Mouse (Mus musculus): ENCODE data around the gene Ift27.

Gene Ift27

DNA sequence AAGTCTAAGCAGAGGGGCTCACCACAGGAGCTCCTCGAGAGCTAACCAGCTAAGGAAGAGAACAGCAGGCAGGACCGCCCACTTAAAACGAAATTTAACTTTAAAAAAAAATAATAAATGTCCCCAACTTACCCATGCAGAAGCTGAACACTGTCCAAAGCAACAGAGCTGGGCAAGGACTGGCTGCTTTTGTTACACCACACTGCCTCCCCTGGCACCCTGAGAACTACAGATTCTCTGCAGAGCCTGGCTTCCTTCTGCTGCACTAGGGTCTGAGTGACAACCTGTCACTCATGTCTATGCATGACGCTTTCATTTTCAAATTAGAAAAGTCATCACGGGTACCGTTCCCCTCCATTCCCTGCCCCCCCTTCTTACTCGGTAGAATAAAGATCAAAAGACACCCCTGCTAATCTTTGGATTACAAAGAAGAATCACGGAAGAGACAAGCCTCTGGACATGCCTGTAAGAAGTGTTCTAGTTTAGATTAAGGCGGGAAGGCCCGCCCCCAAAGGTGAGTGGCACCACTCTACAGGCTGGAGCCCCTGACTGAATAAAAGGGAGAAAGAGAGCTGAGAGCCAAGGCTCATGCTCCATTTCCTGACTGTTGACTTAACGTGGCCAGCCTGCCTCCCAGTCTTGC, 1.5 kb downstream of the Ift27 start:
- DNase-seq (ENCODE audit: low spot score), result no peak

DNA sequence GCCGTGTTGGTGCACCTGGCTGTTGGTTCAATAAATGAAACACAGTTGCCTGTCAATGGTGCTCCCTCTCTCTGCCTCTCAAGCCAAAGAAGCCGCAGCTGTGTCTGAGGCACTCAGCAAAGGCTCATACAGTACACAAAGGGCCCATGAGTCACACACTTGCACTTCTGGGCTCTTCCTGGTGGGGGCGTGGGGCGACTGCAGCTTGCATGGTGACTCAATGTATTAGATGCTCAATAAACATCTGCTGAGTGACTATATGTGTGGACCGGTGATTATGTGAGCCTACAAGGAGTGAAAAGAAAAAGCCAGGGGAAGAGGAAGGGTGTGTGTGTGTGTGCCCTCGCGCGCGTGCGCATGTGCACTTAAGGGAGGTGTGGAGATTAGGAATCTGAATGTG, 2.3 kb downstream of the Ift27 start:
- DNase-seq (ENCODE audit: low spot score), result no peak

DNA sequence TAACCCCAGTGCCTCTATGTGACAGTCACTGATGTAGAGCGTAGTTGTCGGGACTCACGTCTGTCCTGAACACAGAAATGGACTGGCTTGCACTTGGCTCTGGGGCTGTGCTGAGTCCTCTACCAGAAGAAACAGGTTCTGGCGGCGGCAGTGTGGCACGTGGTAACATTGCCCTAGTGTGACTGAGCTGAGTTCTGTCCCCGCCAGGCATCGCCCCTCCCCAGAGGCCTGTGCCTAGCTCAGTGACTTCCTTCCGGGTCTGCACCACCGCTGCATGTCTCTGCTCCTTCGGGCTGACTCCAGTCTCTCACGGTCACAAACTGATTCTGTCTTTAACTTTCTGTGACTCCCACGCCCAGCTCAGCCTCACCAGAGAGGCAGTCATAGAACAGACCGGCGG, 3.2 kb downstream of the Ift27 start:
- DNase-seq (ENCODE audit: low spot score), result no peak

DNA sequence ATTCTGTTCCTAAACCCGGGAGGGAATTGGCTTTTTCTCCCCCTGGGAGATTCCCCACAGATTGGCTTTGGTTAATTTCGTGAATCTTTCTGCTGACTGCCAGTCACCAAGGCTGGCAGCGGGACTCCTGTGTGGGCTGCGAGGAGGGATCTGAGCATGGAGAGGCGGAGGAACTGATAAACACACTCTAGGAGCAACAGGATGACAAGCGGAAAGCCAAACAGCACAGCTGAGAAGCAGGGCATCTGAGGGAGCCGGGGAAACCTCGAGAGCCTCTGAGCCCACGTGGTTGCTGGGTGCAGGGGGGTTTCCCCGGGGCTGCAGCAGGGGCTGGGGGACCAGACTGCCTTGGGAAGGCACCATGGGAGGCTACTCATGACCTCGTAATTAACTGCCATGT, 4.3 kb downstream of the Ift27 start:
- no peak for DNase-seq (ENCODE audit: low spot score)

DNA sequence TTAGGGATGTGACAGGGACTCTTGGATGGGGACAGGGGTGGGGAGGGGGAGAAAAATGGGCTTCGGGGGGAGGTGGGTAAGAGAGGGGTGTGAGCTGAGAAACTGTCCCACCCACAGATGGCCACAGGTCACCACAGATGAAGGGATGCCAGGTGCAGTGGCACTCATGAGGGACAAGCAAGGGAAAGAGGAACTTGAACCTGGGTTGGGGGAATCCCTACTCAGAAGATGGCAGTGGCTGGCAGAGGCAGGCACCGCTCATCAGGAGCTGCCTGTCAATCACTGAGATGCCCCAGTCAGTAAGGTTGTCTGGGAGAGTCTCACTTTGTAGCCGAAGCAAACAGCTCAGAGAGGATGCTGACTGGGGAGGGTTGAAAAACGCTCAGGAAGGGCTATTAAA, 8.6 kb downstream of the Ift27 start:
- no peak for DNase-seq (ENCODE audit: low spot score)

DNA sequence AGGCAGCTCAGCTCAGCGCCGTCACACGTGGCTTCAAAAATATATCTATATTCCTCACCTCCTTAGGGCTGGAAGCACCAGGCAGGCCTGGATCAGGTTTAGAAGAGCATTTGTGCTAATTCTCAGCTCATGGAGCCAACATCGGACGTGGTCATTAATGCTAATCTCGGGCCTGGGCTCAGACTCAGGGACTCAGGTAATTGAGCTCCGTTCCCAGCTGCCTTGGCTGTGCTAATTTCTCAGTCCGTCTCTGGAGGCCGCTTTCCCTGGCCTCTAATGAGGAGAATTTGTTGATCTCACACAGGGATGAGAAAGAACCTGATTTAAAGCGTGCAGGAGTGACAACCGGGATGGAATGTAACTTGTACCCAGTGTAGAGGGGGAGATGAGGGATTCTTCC, 9.4 kb downstream of the Ift27 start:
- no peak for DNase-seq (ENCODE audit: low spot score)

DNA sequence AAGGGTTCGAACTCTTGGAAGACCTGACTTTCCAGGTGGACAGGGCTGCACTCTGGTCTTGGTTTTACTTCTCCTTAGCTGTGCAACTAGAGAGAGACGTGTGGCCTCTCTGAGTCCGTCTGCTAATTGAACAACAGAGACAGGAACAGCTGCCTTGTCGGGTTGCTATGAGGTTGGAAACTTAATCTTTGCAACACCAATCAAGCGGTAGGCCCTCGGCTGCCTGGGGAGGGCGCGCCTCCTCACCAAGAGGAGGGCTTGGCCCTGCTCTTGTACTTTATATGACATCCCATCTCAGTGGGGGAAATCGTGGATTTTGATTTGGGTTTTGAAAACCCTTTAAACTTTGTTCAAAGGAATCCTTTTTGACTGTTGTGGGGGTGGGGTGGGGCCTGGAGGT, 12.0 kb downstream of the Ift27 start:
- DNase-seq (ENCODE audit: low spot score), result no peak

DNA sequence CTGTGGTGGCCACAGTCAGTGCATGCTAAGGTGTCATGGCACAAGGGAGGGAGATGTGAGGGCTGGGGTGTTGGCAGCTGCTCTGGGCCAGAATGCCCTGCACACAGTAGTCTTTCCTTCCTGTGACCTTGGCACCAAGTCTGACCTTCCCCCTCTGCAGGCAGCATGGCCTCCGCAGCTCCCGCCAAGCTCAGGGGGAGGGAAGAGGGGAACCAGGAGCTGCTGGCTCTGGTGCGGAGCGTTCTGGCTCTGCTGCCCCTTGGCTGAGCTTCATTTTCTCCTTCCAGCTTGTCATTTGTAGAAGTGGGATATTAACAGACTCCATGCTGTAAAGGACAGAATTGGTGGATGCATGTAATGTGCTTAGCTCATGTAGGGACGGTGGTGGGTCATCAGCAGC, 15.6 kb downstream of the Ift27 start:
- no peak for DNase-seq (ENCODE audit: low spot score)

DNA sequence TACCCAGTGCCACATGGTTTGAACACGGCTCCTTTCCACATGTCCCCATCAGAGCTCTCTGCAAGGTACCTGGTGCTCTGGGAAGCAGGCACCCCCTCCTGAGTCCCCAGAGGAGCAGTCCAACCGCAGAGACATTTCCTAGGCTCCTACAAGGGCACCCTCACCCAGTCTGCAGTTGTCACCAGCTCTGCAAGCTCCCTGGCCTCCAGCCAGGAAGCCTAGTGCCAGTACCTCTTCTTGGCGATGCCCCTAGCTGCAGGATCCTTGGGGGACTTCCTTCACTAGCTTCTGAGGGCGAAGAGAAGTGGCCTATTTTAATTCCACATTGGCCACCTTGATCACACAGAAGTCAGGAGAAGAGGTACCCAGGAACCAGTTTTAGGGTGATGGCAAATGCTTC, 16.1 kb downstream of the Ift27 start:
- DNase-seq (ENCODE audit: low spot score), result no peak

DNA sequence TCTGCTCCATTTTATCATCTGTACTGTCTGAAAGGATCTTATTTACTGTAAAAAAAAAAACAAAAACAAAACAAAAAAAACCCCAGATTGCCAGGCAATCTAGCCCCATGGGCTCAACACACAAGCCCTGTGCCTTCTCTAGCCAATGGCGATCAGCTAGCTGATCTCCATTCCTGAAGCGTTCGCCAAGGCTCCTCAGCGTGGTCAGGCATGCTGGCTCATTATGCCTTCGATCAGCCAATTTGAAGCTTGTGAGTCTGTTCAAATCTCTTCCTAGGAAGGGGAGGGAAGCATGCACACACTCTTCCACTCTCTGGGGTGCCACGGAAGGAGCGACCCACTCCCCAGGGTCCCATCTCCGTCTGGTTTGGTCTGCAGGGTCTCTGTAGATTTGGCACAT, 16.6 kb downstream of the Ift27 start:
- no peak for DNase-seq (ENCODE audit: low spot score)

DNA sequence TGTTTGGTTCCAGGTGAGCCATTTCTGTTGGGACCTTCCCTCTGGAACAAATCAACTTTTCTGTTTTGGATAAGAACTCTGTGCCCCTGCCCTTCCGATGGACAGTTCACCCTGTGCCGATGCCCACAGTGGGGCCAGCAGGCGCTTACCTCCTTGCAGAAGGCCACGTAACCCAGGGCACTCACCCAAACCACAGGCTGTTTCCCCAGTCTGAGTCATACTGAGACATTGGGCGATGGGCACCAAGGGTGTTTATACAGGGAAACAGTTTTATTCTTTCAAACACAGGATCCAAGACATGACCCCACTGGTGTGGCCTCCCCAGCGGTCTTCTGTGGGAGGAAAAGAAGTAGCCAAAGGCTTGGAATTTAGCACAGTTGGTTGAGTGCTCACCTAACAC, 18.5 kb downstream of the Ift27 start:
- DNase-seq (ENCODE audit: low spot score), result no peak

DNA sequence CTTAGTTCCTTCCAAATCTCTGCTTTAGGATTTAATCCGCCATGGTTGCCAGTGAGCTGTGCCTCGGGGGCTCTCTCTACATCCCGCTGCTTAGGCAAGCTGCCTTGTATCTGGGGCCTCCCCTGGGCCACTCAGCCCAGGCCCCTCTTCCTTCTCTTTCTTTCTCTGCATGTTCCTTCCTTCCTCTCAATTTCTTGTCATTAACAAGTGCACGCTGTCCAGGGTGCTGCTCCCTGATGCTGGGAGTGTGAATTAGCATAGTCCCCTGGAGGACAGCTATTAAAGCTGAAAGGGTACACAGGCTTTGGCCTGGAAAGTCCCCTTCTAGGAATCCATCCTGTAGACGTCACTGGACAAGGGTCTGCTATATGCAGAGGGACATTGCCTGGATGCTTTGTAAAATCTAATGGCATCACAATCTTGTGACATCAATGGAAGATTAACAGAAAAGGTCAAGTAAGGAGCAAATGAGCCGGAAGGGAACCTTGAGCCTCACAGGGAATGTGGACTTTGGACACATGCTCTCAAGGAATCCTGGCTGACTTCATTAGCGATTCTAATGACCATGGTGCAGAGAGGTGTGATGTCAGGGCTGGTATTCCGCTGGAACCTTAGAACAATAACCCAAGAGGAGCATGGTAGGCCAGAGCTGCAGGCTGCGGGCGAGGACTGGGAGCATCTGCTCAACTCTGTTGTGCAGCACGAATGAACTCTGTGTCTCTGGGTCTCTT, 20.7 kb downstream of the Ift27 start:
- peak; percentile 44 for DNase-seq (ENCODE audit: low spot score)

DNA sequence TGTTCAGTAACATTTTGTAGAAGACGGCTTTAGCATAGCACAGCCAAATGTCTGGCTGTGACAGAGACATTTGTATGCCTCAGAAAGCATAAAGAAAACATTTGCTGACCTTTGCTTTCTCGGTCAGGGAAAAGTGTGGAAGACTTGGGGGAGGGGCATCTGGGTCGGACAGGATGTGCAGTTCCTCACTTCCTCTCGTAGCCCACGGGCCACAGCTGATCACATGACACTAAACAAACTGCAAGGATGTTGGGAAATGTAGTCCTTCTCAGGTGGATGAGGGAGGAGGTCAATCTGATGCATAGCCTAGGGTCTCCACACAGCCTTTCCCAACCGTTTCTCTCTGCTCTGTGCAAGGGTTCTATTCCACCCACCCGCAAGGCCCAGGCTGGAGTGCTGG, 25.3 kb downstream of the Ift27 start:
- DNase-seq (ENCODE audit: low spot score), result no peak

DNA sequence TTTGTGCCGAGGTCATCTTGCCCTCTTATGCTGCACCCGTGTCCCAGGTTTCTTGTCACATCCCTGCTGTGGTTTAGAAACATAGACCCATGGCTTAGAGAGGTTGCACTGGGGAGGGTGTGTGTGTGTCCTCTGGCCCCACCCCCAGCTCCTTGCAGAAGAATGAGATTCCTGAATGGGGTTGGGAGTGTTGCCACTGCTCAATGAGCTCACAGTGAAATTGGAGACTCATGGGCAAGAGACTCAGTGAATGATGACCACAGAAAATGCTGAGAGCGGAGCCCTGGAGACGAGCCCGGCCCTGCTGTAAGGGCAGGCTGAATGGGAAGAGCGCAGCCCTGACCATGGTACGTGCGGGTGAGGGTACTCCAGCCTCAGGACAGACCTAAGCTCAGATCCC, 33.7 kb downstream of the Ift27 start:
- DNase-seq (ENCODE audit: low spot score), result no peak

DNA sequence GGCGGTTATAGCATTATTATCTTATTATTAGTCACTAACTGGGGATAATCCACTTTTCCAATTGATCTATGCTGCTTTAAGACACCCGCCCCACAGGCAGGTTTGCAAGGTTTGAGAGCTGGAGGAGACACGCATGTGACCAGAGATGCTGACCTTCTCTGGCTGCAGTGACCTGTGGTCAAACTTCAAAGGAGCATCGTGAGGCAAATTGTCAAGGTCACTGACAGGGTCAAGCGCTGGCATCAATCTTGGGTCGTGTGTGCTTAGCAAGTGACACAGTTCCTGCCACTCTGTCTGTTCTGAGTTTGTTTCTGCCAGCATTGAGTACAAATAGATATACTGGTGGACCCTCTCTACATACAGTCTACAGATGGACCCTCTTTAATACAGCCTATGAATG, 39.3 kb downstream of the Ift27 start:
- peak; percentile 79 for DNase-seq (ENCODE audit: low spot score)

DNA sequence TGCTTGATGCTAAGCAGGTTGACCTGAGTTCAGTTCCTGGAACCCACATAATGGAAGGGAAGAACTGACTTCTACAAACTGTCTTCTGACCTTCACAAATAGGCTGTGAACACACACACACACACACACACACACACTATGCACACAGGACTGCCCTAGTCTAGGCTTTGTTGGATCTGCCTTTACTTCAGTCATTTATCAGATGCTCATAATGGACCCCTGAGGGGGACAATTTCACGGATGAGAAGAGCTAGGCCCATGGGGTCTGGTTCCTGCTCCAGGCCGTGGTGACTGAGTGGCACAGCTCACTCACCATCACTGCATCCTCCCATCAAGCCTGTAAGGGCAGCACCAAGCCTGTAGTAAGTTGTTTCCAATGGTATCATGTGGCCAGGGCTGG, 40.5 kb downstream of the Ift27 start:
- peak; percentile 32 for DNase-seq (ENCODE audit: low spot score)

DNA sequence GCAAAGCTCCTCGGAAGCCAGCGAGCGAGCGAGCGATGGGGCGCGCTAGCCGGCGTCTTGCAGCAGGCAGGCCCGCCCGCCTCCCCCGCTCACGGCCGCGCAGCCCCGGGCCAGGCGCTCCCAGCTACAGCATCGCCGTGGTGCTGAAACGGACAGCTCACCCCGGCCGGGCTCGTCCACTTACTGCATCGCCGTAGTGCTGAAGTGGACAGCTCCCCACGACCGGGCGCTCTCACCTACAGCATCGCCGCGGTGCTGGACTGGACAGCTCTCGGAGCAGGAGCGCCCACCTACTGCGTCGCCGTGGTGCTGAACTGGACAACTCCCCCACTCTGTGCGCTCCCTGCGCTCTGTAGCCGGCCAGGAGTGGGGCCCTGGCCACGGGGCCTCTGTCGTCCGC, 54.2 kb downstream of the Ift27 start, which contains the start of gene Cacng2:
Gene Cacng2, minus strand, starts transcription at position 325 of the 400 bp plus-strand sequence.
- peak; percentile 97 for DNase-seq (ENCODE audit: low spot score)

DNA sequence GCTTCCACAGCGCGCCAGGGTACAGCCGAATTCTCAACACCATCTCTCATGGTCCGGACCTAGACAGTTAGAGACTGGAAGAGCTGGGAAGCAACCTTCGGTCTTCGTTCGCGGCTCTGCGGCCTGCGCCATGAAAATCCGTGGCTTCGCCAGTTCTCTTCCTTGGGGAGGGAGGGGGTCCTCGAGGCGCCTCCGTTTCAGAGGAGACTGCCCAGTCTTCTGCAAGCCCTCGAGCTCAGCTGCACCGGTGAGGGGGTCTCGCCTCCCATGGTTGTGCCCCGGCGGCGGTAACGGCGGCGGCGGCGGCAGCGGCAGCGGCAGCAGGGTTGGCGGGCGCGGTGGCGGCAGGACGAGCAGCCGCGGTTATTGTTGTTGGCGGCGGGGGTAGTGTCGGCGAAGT, 54.7 kb downstream of the Ift27 start:
- DNase-seq (ENCODE audit: low spot score), result no peak

DNA sequence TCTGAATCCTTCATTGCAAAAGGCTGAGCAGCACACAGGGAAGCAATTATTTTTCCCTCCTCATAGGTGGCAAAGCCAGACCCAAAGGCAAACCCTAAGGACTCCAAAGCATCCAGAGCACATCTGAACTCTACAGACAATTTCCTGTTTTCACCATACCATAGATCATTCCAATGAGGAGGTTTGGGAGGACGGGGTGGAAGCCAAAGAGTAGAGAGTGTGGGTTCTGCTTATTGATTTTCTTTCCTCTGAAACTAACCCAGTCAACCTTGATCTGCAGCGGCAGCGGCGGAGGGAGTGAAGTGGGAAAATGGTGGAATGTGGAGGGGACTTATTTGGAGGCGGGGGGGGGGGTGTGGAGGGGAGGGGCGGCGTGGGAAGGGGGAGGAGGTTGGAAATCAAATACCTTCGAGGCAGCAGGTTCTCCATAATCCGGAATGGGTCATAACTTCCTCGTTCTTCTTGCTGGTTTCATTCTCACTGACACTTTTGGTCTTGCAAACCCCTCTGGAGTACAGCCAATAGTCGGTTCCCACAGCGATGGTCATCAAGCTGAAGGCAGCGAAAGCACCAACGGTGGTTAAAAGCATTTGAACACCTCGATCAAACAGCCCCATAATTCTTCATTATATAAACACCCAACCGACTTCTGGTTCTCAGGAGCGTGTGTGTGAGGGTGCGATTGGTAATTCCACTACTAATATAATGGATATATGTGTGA, 55.5 kb downstream of the Ift27 start:
- DNase-seq (ENCODE audit: low spot score), result no peak

DNA sequence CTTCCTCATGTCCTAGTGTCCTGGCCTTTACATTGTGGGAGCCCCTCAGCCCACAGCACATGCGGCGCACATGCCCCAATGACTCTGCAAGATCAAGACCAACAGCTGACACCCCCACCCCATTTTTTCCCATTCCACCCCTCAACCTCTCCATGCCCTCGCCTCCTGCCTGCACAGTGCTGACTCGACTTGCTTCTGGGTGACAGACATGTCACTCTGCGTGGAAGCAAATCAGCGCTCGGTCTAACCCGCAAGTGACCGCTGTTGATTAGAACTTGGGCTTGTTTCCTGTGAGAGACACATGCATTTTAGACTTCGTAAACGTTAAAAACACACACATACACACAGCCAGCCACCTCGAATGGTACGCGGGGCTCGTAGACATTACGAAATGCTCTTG, 56.2 kb downstream of the Ift27 start:
- no peak for DNase-seq (ENCODE audit: low spot score)

DNA sequence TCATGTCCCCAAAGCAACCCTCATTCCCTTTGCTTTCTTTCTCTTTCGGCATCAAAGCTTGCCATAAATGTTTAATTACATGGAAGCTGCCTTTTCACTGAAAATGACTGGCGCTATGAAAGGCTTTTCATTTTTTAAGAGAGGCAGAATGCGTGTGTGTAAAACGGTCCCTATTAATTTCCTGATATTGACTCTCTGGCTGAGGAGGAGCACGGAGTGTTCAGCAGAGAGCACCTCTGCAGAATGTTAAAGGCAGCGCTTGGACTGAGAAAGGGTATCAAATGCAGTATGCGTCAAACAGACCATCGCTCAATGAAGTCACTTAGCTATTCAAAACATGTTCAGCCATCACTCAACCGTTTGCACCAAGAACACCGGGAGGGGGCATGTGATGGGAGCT, 57.0 kb downstream of the Ift27 start:
- DNase-seq (ENCODE audit: low spot score), result no peak

DNA sequence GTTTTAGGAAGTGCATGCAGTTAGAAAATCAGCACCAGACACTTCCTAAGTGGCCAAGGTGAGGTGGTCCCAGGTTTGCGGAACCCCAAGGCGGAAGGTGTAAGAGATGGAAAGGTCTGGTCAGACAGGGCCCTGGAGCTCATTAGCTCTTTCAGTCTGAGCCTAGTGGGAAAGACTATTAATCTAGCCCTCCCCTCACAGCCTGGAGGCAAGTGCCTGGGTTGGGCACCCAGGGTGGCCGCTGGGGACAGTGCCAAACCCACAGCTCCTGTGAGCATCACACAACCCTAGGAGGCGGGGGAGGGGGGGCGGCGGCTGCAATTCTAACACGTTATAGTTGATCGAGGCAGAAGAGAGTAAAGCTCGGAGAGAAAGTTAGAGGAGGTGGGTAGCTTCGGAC, 57.7 kb downstream of the Ift27 start:
- no peak for DNase-seq (ENCODE audit: low spot score)
